Mouse (Mus musculus): ENCODE results near the gene Tek. TPM values are rescaled to one million over a fixed set of nuclear protein-coding genes. Genes with fewer than 3 reads are reported as not detected.

Tek gene
- total and polyA plus RNA-seq, 3 experiments, result 0.28 to 0.58 TPM; not detected in 1

GRCm38 (mm10) chr4:94803187-94803586, 64.1 kb downstream of the Tek start (continued):
- TF ChIP-seq ELF1 (IDR thresholded peaks at IDR 0.05; ENCODE audit: low read depth, low read length) (no peak), SMC3 (IDR thresholded peaks at IDR 0.05; ENCODE audit: low read depth, low read length) (peak; percentile 8; the same call in 1 of the 2 replicates), BHLHE40 (IDR thresholded peaks at IDR 0.05; ENCODE audit: borderline replicate concordance, low read depth, low read length) (0 out of 2 replicates have a peak, but pooled peaks have one; percentile 27), EP300 (IDR thresholded peaks at IDR 0.05; ENCODE audit: low read depth in 1 of 2, low read length in 2 of 2) (peak; percentile 91 to 95)

DNA sequence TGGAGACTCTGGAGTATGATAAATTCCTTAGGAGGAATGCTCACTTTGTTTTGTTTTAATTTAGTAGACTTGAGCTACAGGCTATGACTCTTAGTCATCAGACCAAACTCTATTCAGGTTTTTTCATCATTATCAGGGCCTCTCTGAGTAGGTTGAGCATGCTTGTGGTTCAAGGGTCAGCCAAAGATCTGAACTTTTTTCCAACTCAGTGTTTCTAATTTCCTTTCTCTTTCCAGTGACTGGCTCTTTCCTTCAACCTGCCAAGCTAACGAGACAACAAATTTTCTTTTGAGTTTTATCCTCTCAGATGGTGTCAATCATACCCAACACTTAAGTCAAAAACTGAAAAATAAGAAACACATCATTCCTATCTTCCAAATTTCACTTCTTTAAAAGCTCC, 71.5 kb downstream of the Tek start:
- H3K9me3 ChIP-seq (replicated peaks; ENCODE audit: insufficient read depth, low read length), result no peaks in the 10 kb centered on the region
- TF ChIP-seq E2F4 (IDR thresholded peaks at IDR 0.05; ENCODE audit: borderline replicate concordance, low read depth, low read length) (no peak), EP300 (IDR thresholded peaks at IDR 0.05; ENCODE audit: low read depth in 1 of 2, low read length in 2 of 2) (no peak), MAX (IDR thresholded peaks at IDR 0.05; ENCODE audit: low read length) (no peak), MAZ (IDR thresholded peaks at IDR 0.05; ENCODE audit: low read depth, low read length) (no peak), RCOR1 (IDR thresholded peaks at IDR 0.05; ENCODE audit: low read depth, low read length) (no peak), SIN3A (IDR thresholded peaks at IDR 0.05; ENCODE audit: low read length) (no peak), NRF1 (IDR thresholded peaks at IDR 0.05; ENCODE audit: insufficient read depth, low read depth, low read length, poor library complexity, severe bottlenecking) (no peak), ZMIZ1 (IDR thresholded peaks at IDR 0.05; ENCODE audit: low read depth, low read length) (no peak), GATA1 (IDR thresholded peaks at IDR 0.05; ENCODE audit: low read depth, low read length) (no peak), BHLHE40 (IDR thresholded peaks at IDR 0.05; ENCODE audit: borderline replicate concordance, low read depth, low read length) (no peak), USF2 (IDR thresholded peaks at IDR 0.05; ENCODE audit: borderline replicate concordance in 1 of 2, insufficient read depth in 1 of 2, low read depth in 1 of 2, low read length in 2 of 2) (no peak), POLR2A (IDR thresholded peaks at IDR 0.05; ENCODE audit: control insufficient read depth in 1 of 2, insufficient read depth in 1 of 2, low read depth in 1 of 2, low read length in 2 of 2, poor library complexity in 1 of 2) (no peak), RAD21 (IDR thresholded peaks at IDR 0.05; ENCODE audit: low read depth, low read length) (no peak), UBTF (IDR thresholded peaks at IDR 0.05; ENCODE audit: borderline replicate concordance, insufficient read depth, low read depth, low read length) (no peak), MAFK (IDR thresholded peaks at IDR 0.05; ENCODE audit: borderline replicate concordance, low read depth, low read length) (no peak)
- no peak for DNase-seq (ENCODE audit: low read depth, low spot score)
- H3K27me3 ChIP-seq (ENCODE audit: control insufficient read depth in 1 of 2, insufficient read depth in 2 of 2, low read length in 2 of 2), result no peaks in the 10 kb centered on the region
- H3K4me1 ChIP-seq (ENCODE audit: control insufficient read depth in 1 of 2, insufficient read depth in 2 of 2, low read length in 2 of 2), result no peaks in the 10 kb centered on the region
- no peak overlapping the region for H3K9ac ChIP-seq (ENCODE audit: control insufficient read depth, low read depth, low read length, poor library complexity, severe bottlenecking)
- no peak overlapping the region for H3K27ac ChIP-seq (ENCODE audit: control insufficient read depth, low read depth, low read length)
- H3K36me3 ChIP-seq (ENCODE audit: control insufficient read depth in 1 of 2, insufficient read depth in 2 of 2, low read length in 2 of 2), result no peaks in the 10 kb centered on the region
- no peaks in the 10 kb centered on the region for H3K79me2 ChIP-seq (ENCODE audit: control insufficient read depth, insufficient read depth, low read length, poor library complexity)
- no peak overlapping the region for H3K4me3 ChIP-seq (ENCODE audit: control insufficient read depth in 1 of 2, insufficient read depth in 1 of 2, low read depth in 2 of 2, low read length in 2 of 2)

DNA sequence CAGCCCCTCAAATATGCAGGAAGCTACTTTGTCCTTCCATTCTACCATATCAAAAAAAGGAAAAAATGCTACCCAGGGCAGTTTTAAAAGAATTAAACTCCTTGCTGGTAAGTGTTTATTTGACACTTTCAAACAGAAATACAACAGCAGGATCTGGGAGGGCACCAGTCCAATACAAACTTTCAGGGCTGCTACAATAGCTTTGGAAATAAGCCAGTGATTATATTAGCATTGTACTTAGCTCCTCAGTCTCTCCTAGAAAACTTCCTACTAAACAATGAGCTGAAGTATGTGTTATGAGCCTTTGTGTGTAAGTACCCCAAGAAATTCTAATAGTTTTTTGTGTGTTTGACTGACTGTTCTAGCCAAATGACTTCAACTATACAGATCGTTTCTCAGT, 87.8 kb downstream of the Tek start:
- TF ChIP-seq ZNF384 (IDR thresholded peaks at IDR 0.05; ENCODE audit: low read depth, low read length) (no peak), CHD2 (IDR thresholded peaks at IDR 0.05; ENCODE audit: low read length) (no peak), CHD1 (IDR thresholded peaks at IDR 0.05; ENCODE audit: low read depth, low read length) (no peak), UBTF (IDR thresholded peaks at IDR 0.05; ENCODE audit: borderline replicate concordance, insufficient read depth, low read depth, low read length) (no peak), GABPA (IDR thresholded peaks at IDR 0.05; ENCODE audit: low read depth, low read length) (no peak), JUND (IDR thresholded peaks at IDR 0.05; ENCODE audit: low read depth, low read length) (no peak), RCOR1 (IDR thresholded peaks at IDR 0.05; ENCODE audit: low read depth, low read length) (no peak), ETS1 (IDR thresholded peaks at IDR 0.05; ENCODE audit: low read depth, low read length) (no peak), MEF2A (IDR thresholded peaks at IDR 0.05; ENCODE audit: extremely low read depth, insufficient replicate concordance, low read depth, low read length, poor library complexity, severe bottlenecking) (no peak), SIN3A (IDR thresholded peaks at IDR 0.05; ENCODE audit: low read length) (no peak), GATA1 (IDR thresholded peaks at IDR 0.05; ENCODE audit: low read depth, low read length) (no peak), EP300 (IDR thresholded peaks at IDR 0.05; ENCODE audit: low read depth in 1 of 2, low read length in 2 of 2) (no peak)
- Histone ChIP-seq H3K27ac (ENCODE audit: control insufficient read depth, low read depth, low read length) (no peak overlapping the region), H3K9me3 (replicated peaks; ENCODE audit: insufficient read depth, low read length) (no peaks in the 10 kb centered on the region)

More for the DNA sequence above, 87.8 kb downstream of the Tek start:
- no peaks in the 10 kb centered on the region for H3K79me2 ChIP-seq (ENCODE audit: control insufficient read depth, insufficient read depth, low read length, poor library complexity)
- H3K4me1 ChIP-seq (ENCODE audit: control insufficient read depth in 1 of 2, insufficient read depth in 2 of 2, low read length in 2 of 2), result no peaks in the 10 kb centered on the region
- DNase-seq (ENCODE audit: low read depth, low spot score), result no peak
- H3K36me3 ChIP-seq (ENCODE audit: control insufficient read depth in 1 of 2, insufficient read depth in 2 of 2, low read length in 2 of 2), result no peaks in the 10 kb centered on the region; a peak in 1 of 4 replicates
- no peak overlapping the region for H3K9ac ChIP-seq (ENCODE audit: control insufficient read depth, low read depth, low read length, poor library complexity, severe bottlenecking)
- no peaks in the 10 kb centered on the region for H3K27me3 ChIP-seq (ENCODE audit: control insufficient read depth in 1 of 2, insufficient read depth in 2 of 2, low read length in 2 of 2)
- no peak overlapping the region for H3K4me3 ChIP-seq (ENCODE audit: control insufficient read depth in 1 of 2, insufficient read depth in 1 of 2, low read depth in 2 of 2, low read length in 2 of 2)
